Mouse (Mus musculus): Measurements from ENCODE around the gene Samd10.

Gene Samd10

DNA sequence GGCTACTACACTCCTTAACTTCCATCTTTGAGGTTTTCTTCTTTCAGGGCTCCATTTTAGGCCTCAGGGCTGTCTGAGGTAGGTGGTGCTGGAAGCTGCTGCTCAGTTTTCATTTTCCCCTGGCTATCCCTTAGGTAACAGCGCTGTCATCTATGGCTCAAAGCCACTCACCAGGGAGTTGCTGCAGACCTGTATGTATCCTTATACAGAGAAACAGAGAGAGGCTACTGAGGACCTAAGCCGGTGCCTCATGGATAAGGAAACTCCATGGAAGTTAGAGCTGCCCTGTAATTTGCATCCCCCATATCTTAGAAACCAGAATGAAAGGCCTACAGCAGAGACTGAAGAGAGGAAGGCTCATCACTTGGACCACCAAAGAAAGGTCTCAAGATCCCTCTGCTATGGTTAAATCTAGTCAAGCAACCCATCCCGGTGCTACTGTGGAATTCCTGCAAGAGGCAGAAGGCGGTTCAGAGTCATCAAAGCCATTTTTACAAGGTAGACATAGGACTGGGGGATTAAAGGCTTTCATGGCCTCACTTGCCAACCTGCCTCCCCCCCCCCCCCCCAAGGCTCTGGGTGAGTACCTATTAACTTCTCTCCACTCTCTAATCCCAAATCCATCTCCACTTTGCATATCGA is 18.8 kb downstream of the Samd10 start:
- in situ Hi-C loops (cut with MboI; ENCODE audit: unreplicated experiment in 2 of 2) = loop anchor here (5.0 to 25.0 kb wide), 4 partner anchors 58 to 593 kb away; partner anchors contain the start of genes Col20a1 (in 2 of the 2), Ppdpf (in 2 of the 2) and Dnajc5 (in 1 of the 2)

DNA sequence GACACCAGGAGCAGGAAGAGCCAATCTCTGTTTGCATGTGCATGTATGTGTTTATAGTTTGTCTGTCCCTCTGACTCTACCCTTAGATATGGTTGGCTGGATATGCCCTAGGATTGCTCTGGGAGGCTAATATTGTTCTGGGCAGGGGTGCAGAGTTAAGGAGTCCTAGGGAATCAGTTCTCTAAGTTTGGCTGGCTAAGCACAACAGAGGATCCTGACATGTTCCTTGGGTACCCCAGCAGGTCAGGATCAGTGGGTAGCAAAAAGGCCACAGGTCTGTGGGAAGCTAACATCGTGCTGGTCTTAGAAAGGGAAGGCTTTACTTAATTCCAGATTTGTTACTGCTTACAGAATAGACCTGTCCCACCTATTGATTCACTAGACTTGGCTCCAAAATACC is 19.3 kb downstream of the Samd10 start:
- in situ Hi-C loops (cut with MboI; ENCODE audit: unreplicated experiment in 2 of 2) = loop anchor here (5.0 to 25.0 kb wide), 4 partner anchors 57 to 592 kb away; partner anchors contain the start of genes Col20a1 (in 2 of the 2), Dnajc5 (in 2 of the 2) and Ppdpf (in 2 of the 2)

GRCm38 (mm10) chr2:181578790-181579618 is 20.0 kb downstream of the Samd10 start:
- in situ Hi-C loops (cut with MboI; ENCODE audit: unreplicated experiment in 2 of 2) = loop anchor here (5.0 to 25.0 kb wide), 2 partner anchors 57 to 592 kb away; partner anchors contain the start of genes Col20a1 (in 2 of the 2) and Dnajc5 (in 1 of the 2)

DNA sequence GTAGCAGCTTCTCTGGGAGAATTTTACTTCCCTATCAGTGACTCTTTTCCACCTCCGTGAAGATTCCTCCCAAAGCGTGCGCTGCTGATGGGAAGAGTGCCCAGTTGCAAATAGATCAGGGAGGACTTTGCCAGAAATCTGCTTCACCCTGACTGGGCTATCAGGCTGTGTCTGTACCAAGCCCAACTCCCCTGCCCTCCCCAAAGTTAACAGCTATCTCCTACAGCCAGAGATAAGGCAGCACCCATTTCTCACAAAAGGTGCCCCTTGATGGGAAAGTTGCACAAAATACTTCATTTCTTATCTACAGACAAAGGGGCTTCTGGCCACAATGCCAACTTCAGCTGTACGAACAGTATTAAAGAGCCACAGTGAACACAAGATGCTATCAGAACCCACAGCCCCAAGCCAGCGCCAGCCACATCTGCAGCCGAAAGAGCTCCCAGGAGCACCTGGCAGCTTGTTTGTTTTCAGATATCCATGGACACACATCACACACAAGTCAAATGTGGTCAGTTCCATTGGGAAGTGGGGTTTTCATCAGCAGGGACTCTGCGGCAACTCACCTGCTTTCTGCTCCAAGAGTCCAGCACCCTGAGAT is 20.9 kb downstream of the Samd10 start:
- in situ Hi-C loops (cut with MboI; ENCODE audit: unreplicated experiment in 2 of 2) = loop anchor here (5.0 to 25.0 kb wide), 2 partner anchors 56 to 591 kb away; partner anchors contain the start of genes Col20a1 (in 2 of the 2) and Dnajc5 (in 1 of the 2)

GRCm38 (mm10) chr2:181577126-181577525 is 21.9 kb downstream of the Samd10 start:
- in situ Hi-C loops (cut with MboI; ENCODE audit: unreplicated experiment in 2 of 2) = loop anchor here (5.0 to 25.0 kb wide), 2 partner anchors 55 to 590 kb away; partner anchors contain the start of genes Col20a1 (in 2 of the 2) and Dnajc5 (in 1 of the 2)

DNA sequence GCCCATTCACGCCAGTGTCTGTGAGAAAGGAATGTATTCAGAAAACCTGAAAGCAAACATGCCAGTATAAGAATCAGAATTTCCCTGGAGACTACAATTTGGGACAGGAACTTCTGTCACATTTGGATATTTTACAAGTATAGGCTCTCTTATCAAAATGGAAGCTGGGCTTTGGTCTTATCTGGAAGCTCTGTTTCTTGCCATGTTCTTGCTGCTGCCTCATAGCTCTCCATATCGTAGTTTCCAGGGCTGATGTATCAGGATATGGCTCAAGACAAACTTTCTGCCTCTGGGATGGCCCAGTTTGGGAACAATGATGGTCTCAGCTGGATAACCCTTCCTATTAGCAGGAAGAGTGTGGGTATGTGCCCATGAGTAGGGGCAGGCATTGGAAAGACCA is 22.4 kb downstream of the Samd10 start:
- in situ Hi-C loops (cut with MboI; ENCODE audit: unreplicated experiment in 2 of 2) = loop anchor here (5.0 to 25.0 kb wide), 2 partner anchors 54 to 589 kb away; partner anchors contain the start of genes Col20a1 (in 2 of the 2) and Dnajc5 (in 1 of the 2)

- in situ Hi-C loops (cut with MboI; ENCODE audit: unreplicated experiment in 2 of 2) = loop anchor here (5.0 to 25.0 kb wide), 2 partner anchors 53 to 588 kb away; partner anchors contain the start of genes Col20a1 (in 2 of the 2) and Dnajc5 (in 1 of the 2)
These were observed 24.0 kb downstream of the Samd10 start for GRCm38 (mm10) chr2:181574921-181575545.

DNA sequence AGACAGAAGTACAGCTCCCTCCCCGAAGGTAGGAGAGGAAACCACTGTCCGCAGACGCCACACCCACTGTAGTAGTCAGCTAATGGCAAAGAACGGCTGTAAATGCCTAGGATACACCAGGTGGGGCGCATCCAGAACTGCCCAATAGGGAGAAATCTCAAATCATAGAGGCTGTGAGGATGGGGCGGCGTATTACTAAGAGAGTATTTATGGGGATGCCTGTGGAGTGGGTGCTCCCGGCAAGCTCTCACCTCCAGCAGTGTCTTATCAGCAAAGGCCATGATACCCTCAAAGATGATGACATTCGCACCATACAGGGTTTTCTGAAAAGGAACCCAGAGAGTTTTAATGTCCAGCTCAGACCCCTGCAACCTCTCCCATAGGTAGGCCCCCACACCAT is 25.1 kb downstream of the Samd10 start:
- in situ Hi-C loops (cut with MboI; ENCODE audit: unreplicated experiment in 2 of 2) = no loop called here

DNA sequence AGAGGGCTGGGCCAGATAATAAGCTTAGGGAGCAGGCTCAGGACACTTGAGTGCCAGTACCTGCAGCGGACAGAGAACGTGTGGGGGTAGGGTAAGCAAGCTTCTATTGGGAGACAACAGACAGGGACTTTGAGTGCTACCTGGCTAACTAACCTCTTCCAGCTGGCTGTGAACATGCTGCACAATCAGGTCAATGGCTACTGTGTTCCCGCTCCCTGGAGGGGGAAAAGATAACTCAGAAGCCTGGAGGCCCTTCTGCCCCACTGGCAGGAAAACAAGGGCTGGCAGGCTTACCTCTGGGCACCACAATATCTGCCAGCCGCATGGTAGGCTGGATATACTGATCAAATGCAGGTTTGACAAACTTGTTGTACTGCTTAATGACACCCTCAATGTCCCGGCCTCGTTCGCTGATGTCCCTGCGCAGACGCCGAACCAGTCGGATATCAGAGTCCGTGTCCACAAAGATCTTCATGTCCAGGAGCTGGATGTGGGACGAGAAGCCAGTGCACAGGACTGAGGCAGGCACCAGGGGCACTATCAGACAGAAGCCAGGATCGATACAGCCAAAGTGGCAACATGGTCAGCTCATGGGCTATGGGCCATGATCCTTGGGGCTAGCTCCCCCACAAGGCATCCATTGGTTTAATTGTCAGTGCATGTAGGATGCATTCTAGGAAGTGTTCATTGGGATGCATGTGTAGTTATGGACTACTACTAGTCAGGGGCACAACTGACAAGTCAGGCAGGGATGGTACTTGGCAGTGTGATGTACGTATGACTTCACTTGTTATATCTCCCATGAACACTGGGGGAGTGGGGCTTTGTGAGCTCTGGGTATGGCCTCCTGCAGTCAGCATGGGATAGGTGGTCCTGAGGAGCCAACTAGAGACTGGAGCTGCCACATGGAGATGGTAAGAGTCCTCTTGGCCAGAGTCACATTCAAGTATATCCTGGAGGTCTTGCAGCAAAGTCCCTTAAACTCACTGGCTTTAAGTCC is 25.8 kb downstream of the Samd10 start:
- in situ Hi-C loops (cut with MboI; ENCODE audit: unreplicated experiment in 2 of 2) = no loop called here

DNA sequence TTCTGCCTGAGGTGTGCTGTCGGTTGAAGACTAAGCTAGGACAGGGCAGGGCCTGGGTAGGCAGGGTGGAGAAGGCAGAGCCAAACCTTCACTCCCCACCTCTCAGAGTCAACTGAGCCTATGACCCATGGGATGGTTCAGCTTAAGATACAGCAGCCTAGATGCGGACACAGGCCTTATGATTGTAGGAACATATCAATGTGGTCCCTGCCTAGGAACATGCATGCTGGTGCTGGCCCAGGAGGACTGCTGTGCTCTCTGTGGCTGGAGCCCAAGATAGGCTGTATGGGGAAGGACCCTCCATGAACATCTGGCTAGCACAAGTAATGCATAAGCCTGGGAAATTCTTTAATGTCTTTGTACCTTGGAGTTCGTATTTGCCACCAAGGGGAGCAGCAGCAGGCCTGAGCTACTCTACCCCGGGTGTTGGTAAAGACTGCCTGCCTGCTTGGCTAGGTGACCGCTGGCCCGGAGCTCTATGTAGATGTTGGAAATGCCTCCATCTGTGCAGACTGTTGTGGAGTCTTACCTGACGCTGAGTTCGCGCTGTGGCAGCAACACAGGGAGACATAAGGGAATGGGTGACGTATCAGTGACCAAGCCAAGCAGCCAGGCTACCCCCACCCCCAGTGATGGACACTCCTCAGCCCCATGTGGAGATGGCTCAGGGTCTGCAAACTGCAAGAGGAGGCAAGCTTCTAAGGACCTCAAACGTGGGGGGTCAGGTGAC is 26.9 kb downstream of the Samd10 start:
- in situ Hi-C loops (cut with MboI; ENCODE audit: unreplicated experiment in 2 of 2) = no loop called here

GRCm38 (mm10) chr2:181570921-181571595 is 28.0 kb downstream of the Samd10 start:
- in situ Hi-C loops (cut with MboI; ENCODE audit: unreplicated experiment in 2 of 2) = no loop called here

- in situ Hi-C loops (cut with MboI; ENCODE audit: unreplicated experiment in 2 of 2) = no loop called here
These were observed 28.6 kb downstream of the Samd10 start for GRCm38 (mm10) chr2:181570375-181570774.

- in situ Hi-C loops (cut with MboI; ENCODE audit: unreplicated experiment in 2 of 2) = no loop called here
These were observed 29.2 kb downstream of the Samd10 start for GRCm38 (mm10) chr2:181569856-181570255.

DNA sequence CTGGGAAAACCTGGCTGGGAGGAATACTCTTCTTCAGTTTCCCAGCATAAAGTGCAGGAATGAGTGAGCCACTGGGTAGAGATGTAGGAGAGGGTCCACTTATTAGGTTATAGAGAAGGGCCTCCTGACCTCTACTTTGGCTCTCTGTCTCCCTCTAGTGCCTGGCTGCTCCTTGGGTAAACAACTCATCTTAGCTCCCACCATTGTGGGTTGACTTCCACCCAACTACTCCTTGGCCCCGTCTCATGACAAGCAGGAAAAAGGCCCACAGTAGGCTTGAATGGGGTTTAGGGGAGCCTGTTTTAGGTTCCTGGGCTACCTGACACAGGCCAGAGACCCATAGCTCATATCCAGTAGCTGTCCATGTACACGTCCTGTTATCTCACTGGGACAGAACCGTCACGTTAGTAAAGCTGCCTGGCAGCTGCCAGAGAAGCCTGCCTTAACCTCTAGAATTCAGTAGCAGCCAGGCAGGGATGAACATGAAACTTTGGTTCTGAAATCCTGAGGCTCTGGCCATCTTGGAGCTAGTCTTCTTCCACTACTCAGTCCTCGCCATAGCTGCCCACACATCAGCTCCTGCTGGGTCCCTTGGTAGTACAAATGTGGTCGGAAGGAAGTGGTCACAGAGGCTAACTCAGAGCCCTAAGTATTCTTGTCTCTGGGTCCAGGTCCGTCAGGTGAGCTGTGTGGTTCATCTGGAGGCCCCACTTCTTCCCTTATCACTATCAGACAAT is 30.6 kb downstream of the Samd10 start:
- in situ Hi-C loops (cut with MboI; ENCODE audit: unreplicated experiment in 2 of 2) = no loop called here

GRCm38 (mm10) chr2:181567338-181567737 is 31.7 kb downstream of the Samd10 start:
- in situ Hi-C loops (cut with MboI; ENCODE audit: unreplicated experiment in 2 of 2) = no loop called here

DNA sequence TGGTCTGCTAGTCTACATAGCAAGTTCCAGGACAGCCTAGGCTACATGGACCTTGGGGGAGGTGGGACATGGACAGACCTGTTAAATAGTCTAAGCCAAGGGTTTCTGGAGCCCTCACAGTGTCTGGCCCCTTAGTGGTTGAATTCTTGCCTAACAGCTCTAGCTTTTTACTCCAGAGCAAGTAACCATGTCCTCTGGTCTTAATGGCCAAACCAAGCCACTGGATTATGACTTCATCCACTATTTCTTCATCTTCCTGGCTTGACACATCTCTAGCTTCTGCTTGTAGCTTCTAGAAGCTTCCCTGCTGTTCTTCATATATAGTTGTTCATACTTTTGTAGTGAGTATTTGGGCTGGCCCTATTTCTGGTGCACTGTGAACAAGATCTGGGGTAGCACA is 45.2 kb downstream of the Samd10 start:
- in situ Hi-C loops (cut with MboI; ENCODE audit: unreplicated experiment in 2 of 2) = no loop called here

- in situ Hi-C loops (cut with MboI; ENCODE audit: unreplicated experiment in 2 of 2) = no loop called here
These were observed 48.8 kb downstream of the Samd10 start for GRCm38 (mm10) chr2:181550233-181550632.

Data from v-Abl transformed pro-B cells (cell line).